Mouse (Mus musculus): Measurements from ENCODE around the gene Pcsk4.

The Pcsk4 gene

GRCm38 (mm10) chr10:80296824-80297223, 32.5 kb downstream of the Pcsk4 start:
- peak in 1 of 2 experiments; percentile 54 for DNase-seq

GRCm38 (mm10) chr10:80295618-80296425, 33.5 kb downstream of the Pcsk4 start, which contains the start of gene Apc2:
Gene Apc2 (plus strand): TSS chr10:80295977.
- DNase-seq: peak; percentile 83 to 85

GRCm38 (mm10) chr10:80294788-80295303, 34.5 kb downstream of the Pcsk4 start:
- DNase-seq: peak in 1 of 2 experiments; percentile 52

GRCm38 (mm10) chr10:80294311-80294710, 35.0 kb downstream of the Pcsk4 start:
- DNase-seq: no peak

- no peak for DNase-seq
Measured at GRCm38 (mm10) chr10:80293325-80293724, 36.0 kb downstream of the Pcsk4 start.

- DNase-seq: peak; percentile 98 to 99
Measured at GRCm38 (mm10) chr10:80292251-80293146, 36.8 kb downstream of the Pcsk4 start, which contains the start of gene Rps15. Gene Rps15 (plus strand): TSS chr10:80292453.

GRCm38 (mm10) chr10:80288657-80289056, 40.6 kb downstream of the Pcsk4 start:
- DNase-seq: no peak

- no peak for DNase-seq
Measured at GRCm38 (mm10) chr10:80288097-80288496, 41.2 kb downstream of the Pcsk4 start.

- no peak for DNase-seq
Measured at GRCm38 (mm10) chr10:80285222-80286070, 43.9 kb downstream of the Pcsk4 start.

GRCm38 (mm10) chr10:80282481-80283441, 46.5 kb downstream of the Pcsk4 start:
- peak; percentile 16 to 46 for DNase-seq

GRCm38 (mm10) chr10:80281921-80282371, 47.4 kb downstream of the Pcsk4 start:
- DNase-seq: peak; percentile 51 to 55

GRCm38 (mm10) chr10:80281304-80281703, 48.0 kb downstream of the Pcsk4 start:
- no peak for DNase-seq

- DNase-seq: no peak
Measured at GRCm38 (mm10) chr10:80279273-80279672, 50.0 kb downstream of the Pcsk4 start.

GRCm38 (mm10) chr10:80278390-80278789, 50.9 kb downstream of the Pcsk4 start:
- DNase-seq: no peak

GRCm38 (mm10) chr10:80276238-80276637, 53.1 kb downstream of the Pcsk4 start:
- no peak for DNase-seq

GRCm38 (mm10) chr10:80273847-80274246, 55.5 kb downstream of the Pcsk4 start:
- DNase-seq: no peak

- no peak for DNase-seq
Measured at GRCm38 (mm10) chr10:80271870-80272585, 57.3 kb downstream of the Pcsk4 start.

All from cerebellum, postnatal 14 days (tissue).